Mouse (Mus musculus): ENCODE data around the gene Grb10. TPM values are rescaled to one million over a fixed set of nuclear protein-coding genes. Genes with fewer than 3 reads are reported as not detected.

Gene Grb10
- not detected for polyA plus RNA-seq (2017; shearing (Covaris generic))

DNA sequence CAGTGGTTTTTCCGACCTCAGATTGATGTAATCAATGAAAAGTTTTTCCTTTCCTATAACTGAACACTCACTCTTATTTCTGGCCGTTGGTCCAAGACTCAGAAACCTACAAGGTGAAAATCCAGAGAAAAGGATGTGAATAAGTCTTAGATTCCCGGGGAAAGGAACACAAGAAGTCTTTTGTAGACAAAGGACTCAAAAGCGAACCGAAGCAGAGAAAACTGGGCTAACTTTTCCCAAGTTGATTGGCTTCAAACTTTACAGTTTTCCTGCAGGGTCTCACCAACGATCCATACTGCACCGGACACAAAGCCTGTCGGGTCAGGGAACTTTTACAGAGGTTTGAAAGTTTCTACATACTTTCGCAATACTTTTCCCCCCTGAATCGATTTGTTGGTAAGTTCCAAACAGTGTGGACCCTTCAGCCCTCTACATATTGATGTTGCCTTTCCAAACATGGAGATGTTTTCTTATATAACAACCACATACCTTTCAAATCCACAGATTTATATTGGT is at the start of gene Grb10:
Gene Grb10, minus strand, starts transcription at position 214 of the 516 bp plus-strand sequence.

GRCm38 (mm10) chr11:11897645-11898357 is 140.7 kb downstream of the Grb10 start, which contains the start of gene Ddc:
Gene Ddc (minus strand): TSS chr11:11898144.

Other genes starting within 250 kb of the Grb10 start
- 0.91 TPM for gene Fignl1, start 229.7 kb downstream of the Grb10 start, polyA plus RNA-seq (2017; shearing (Covaris generic))
- gene Ddc, start 140.5 kb downstream of the Grb10 start, polyA plus RNA-seq (2017; shearing (Covaris generic)), result not detected

Measured in effector memory CD4-positive, alpha-beta T cell, adult 5 months (primary cell).